Mouse (Mus musculus): ENCODE data around the gene Ttll4. TPM values are rescaled to one million over a fixed set of nuclear protein-coding genes. Genes with fewer than 3 reads are reported as not detected.

Ttll4 gene
- polyA plus RNA-seq, 1 experiment from 2014 or later: 14.4 TPM

- H3K4me1 ChIP-seq (ENCODE audit: control insufficient read depth, insufficient read depth, low read length): no peaks in the 10 kb centered on the region; the same call in 1 of the 2 replicates
- DNase-seq (ENCODE audit: low spot score) (no peak), ATAC-seq (no peak)
- no peaks in the 10 kb centered on the region for H3K27me3 ChIP-seq (replicated peaks; ENCODE audit: control insufficient read depth, insufficient read depth, low read length)
- H3K4me2 ChIP-seq (ENCODE audit: low read length): no peak overlapping the region
- H3K27ac ChIP-seq (ENCODE audit: low read depth, low read length): no peak overlapping the region
- no peaks in the 10 kb centered on the region for H3K9me3 ChIP-seq (replicated peaks; ENCODE audit: control insufficient read depth, low read length)
- H3K9ac ChIP-seq (ENCODE audit: low read length): no peak overlapping the region
- WGBS: 94% methylated on average over 3 of the region's 3 CpGs
- H3K36me3 ChIP-seq (ENCODE audit: control insufficient read depth, insufficient read depth, low read length): peaks cover 17% of the 10 kb centered on the region
- no peak overlapping the region for H3K4me3 ChIP-seq (ENCODE audit: low read depth, low read length)
Measured at GRCm38 (mm10) chr1:74668371-74668770, 6.8 kb downstream of the Ttll4 start.

- H3K9me3 ChIP-seq (replicated peaks; ENCODE audit: control insufficient read depth, low read length): no peaks in the 10 kb centered on the region
- no peak overlapping the region for H3K4me3 ChIP-seq (ENCODE audit: low read depth, low read length)
- no peak for DNase-seq (ENCODE audit: low spot score)
- H3K9ac ChIP-seq (ENCODE audit: low read length): no peak overlapping the region
- no peak for ATAC-seq
- no peak overlapping the region for H3K27ac ChIP-seq (ENCODE audit: low read depth, low read length)
- H3K4me1 ChIP-seq (ENCODE audit: control insufficient read depth, insufficient read depth, low read length): no peaks in the 10 kb centered on the region
- no peaks in the 10 kb centered on the region for H3K27me3 ChIP-seq (replicated peaks; ENCODE audit: control insufficient read depth, insufficient read depth, low read length)
- H3K4me2 ChIP-seq (ENCODE audit: low read length): no peak overlapping the region
- H3K36me3 ChIP-seq (ENCODE audit: control insufficient read depth, insufficient read depth, low read length): peaks cover 29% of the 10 kb centered on the region
- WGBS: 88% methylated on average over 7 of the region's 7 CpGs
Measured at GRCm38 (mm10) chr1:74672731-74673130, 11.2 kb downstream of the Ttll4 start.

- DNase-seq (ENCODE audit: low spot score) (no peak), ATAC-seq (no peak)
- WGBS: 79% methylated on average over 3 of the region's 3 CpGs
- Histone ChIP-seq H3K27ac (ENCODE audit: low read depth, low read length) (no peak overlapping the region), H3K9me3 (replicated peaks; ENCODE audit: control insufficient read depth, low read length) (no peaks in the 10 kb centered on the region), H3K27me3 (replicated peaks; ENCODE audit: control insufficient read depth, insufficient read depth, low read length) (no peaks in the 10 kb centered on the region), H3K4me3 (ENCODE audit: low read depth, low read length) (no peak overlapping the region), H3K4me2 (ENCODE audit: low read length) (no peak overlapping the region), H3K9ac (ENCODE audit: low read length) (no peak overlapping the region), H3K4me1 (ENCODE audit: control insufficient read depth, insufficient read depth, low read length) (no peaks in the 10 kb centered on the region), H3K36me3 (ENCODE audit: control insufficient read depth, insufficient read depth, low read length) (peaks cover 59% of the 10 kb centered on the region)
Measured at GRCm38 (mm10) chr1:74676863-74677262, 15.3 kb downstream of the Ttll4 start.

- 90% methylated on average over 1 of the region's 1 CpGs for WGBS
- H3K36me3 ChIP-seq (ENCODE audit: control insufficient read depth, insufficient read depth, low read length): peaks cover 60% of the 10 kb centered on the region
Measured at GRCm38 (mm10) chr1:74677843-74678242, 16.3 kb downstream of the Ttll4 start.

GRCm38 (mm10) chr1:74687131-74687530 lies 25.6 kb downstream of the Ttll4 start:
- H3K9me3 ChIP-seq (replicated peaks; ENCODE audit: control insufficient read depth, low read length): no peaks in the 10 kb centered on the region
- peaks cover 95% of the 10 kb centered on the region for H3K36me3 ChIP-seq (ENCODE audit: control insufficient read depth, insufficient read depth, low read length)
- no peak overlapping the region for H3K27ac ChIP-seq (ENCODE audit: low read depth, low read length)
- H3K4me2 ChIP-seq (ENCODE audit: low read length): no peak overlapping the region
- no peak overlapping the region for H3K4me3 ChIP-seq (ENCODE audit: low read depth, low read length)
- 94% methylated on average over 7 of the region's 7 CpGs for WGBS
- H3K9ac ChIP-seq (ENCODE audit: low read length): no peak overlapping the region
- DNase-seq (ENCODE audit: low spot score) (no peak), ATAC-seq (no peak)
- H3K4me1 ChIP-seq (ENCODE audit: control insufficient read depth, insufficient read depth, low read length): no peaks in the 10 kb centered on the region
- H3K27me3 ChIP-seq (replicated peaks; ENCODE audit: control insufficient read depth, insufficient read depth, low read length): no peaks in the 10 kb centered on the region

More at GRCm38 (mm10) chr1:74677843-74678242, 16.3 kb downstream of the Ttll4 start:
- no peak overlapping the region for H3K4me2 ChIP-seq (ENCODE audit: low read length)
- no peaks in the 10 kb centered on the region for H3K9me3 ChIP-seq (replicated peaks; ENCODE audit: control insufficient read depth, low read length)
- H3K4me1 ChIP-seq (ENCODE audit: control insufficient read depth, insufficient read depth, low read length): no peaks in the 10 kb centered on the region
- no peak overlapping the region for H3K27ac ChIP-seq (ENCODE audit: low read depth, low read length)
- H3K9ac ChIP-seq (ENCODE audit: low read length): no peak overlapping the region
- ATAC-seq (no peak), DNase-seq (ENCODE audit: low spot score) (no peak)
- no peaks in the 10 kb centered on the region for H3K27me3 ChIP-seq (replicated peaks; ENCODE audit: control insufficient read depth, insufficient read depth, low read length)
- no peak overlapping the region for H3K4me3 ChIP-seq (ENCODE audit: low read depth, low read length)

- Histone ChIP-seq H3K9ac (ENCODE audit: low read length) (no peak overlapping the region), H3K27me3 (replicated peaks; ENCODE audit: control insufficient read depth, insufficient read depth, low read length) (no peaks in the 10 kb centered on the region), H3K27ac (ENCODE audit: low read depth, low read length) (no peak overlapping the region), H3K36me3 (ENCODE audit: control insufficient read depth, insufficient read depth, low read length) (peaks cover 89% of the 10 kb centered on the region), H3K4me1 (ENCODE audit: control insufficient read depth, insufficient read depth, low read length) (no peaks in the 10 kb centered on the region), H3K4me3 (ENCODE audit: low read depth, low read length) (no peak overlapping the region), H3K4me2 (ENCODE audit: low read length) (no peak overlapping the region), H3K9me3 (replicated peaks; ENCODE audit: control insufficient read depth, low read length) (no peaks in the 10 kb centered on the region)
- 87% methylated on average over 8 of the region's 8 CpGs for WGBS
- ATAC-seq (no peak), DNase-seq (ENCODE audit: low spot score) (no peak)
Measured at GRCm38 (mm10) chr1:74693891-74694583, 32.5 kb downstream of the Ttll4 start.

GRCm38 (mm10) chr1:74695836-74696235 lies 34.3 kb downstream of the Ttll4 start:
- 98% methylated on average over 4 of the region's 4 CpGs for WGBS

GRCm38 (mm10) chr1:74697416-74697815 lies 35.9 kb downstream of the Ttll4 start:
- Histone ChIP-seq H3K4me2 (ENCODE audit: low read length) (no peak overlapping the region), H3K9ac (ENCODE audit: low read length) (no peak overlapping the region), H3K27me3 (replicated peaks; ENCODE audit: control insufficient read depth, insufficient read depth, low read length) (no peaks in the 10 kb centered on the region), H3K9me3 (replicated peaks; ENCODE audit: control insufficient read depth, low read length) (no peaks in the 10 kb centered on the region), H3K36me3 (ENCODE audit: control insufficient read depth, insufficient read depth, low read length) (peaks cover 80% of the 10 kb centered on the region), H3K4me1 (ENCODE audit: control insufficient read depth, insufficient read depth, low read length) (no peaks in the 10 kb centered on the region), H3K4me3 (ENCODE audit: low read depth, low read length) (no peak overlapping the region), H3K27ac (ENCODE audit: low read depth, low read length) (no peak overlapping the region)
- WGBS: 96% methylated on average over 6 of the region's 6 CpGs
- ATAC-seq: no peak
- no peak for DNase-seq (ENCODE audit: low spot score)

More at GRCm38 (mm10) chr1:74695836-74696235, 34.3 kb downstream of the Ttll4 start:
- H3K9ac ChIP-seq (ENCODE audit: low read length): no peak overlapping the region
- no peak overlapping the region for H3K4me3 ChIP-seq (ENCODE audit: low read depth, low read length)
- H3K9me3 ChIP-seq (replicated peaks; ENCODE audit: control insufficient read depth, low read length): no peaks in the 10 kb centered on the region
- no peak overlapping the region for H3K27ac ChIP-seq (ENCODE audit: low read depth, low read length)
- DNase-seq (ENCODE audit: low spot score): no peak
- H3K27me3 ChIP-seq (replicated peaks; ENCODE audit: control insufficient read depth, insufficient read depth, low read length): no peaks in the 10 kb centered on the region
- no peak for ATAC-seq
- H3K4me1 ChIP-seq (ENCODE audit: control insufficient read depth, insufficient read depth, low read length): no peaks in the 10 kb centered on the region
- H3K36me3 ChIP-seq (ENCODE audit: control insufficient read depth, insufficient read depth, low read length): peaks cover 89% of the 10 kb centered on the region
- H3K4me2 ChIP-seq (ENCODE audit: low read length): no peak overlapping the region

GRCm38 (mm10) chr1:74698353-74698752 lies 36.8 kb downstream of the Ttll4 start:
- no peak for ATAC-seq
- no peaks in the 10 kb centered on the region for H3K27me3 ChIP-seq (replicated peaks; ENCODE audit: control insufficient read depth, insufficient read depth, low read length)
- no peaks in the 10 kb centered on the region for H3K4me1 ChIP-seq (ENCODE audit: control insufficient read depth, insufficient read depth, low read length)
- no peak overlapping the region for H3K27ac ChIP-seq (ENCODE audit: low read depth, low read length)
- H3K4me2 ChIP-seq (ENCODE audit: low read length): no peak overlapping the region
- 100% methylated on average over 1 of the region's 1 CpGs for WGBS
- H3K4me3 ChIP-seq (ENCODE audit: low read depth, low read length): no peak overlapping the region
- no peak overlapping the region for H3K9ac ChIP-seq (ENCODE audit: low read length)
- no peak for DNase-seq (ENCODE audit: low spot score)
- H3K9me3 ChIP-seq (replicated peaks; ENCODE audit: control insufficient read depth, low read length): no peaks in the 10 kb centered on the region
- H3K36me3 ChIP-seq (ENCODE audit: control insufficient read depth, insufficient read depth, low read length): peaks cover 78% of the 10 kb centered on the region

All from forebrain, embryonic 14.5 days (tissue).